Mouse (Mus musculus) right cerebral cortex, postnatal 36 days (tissue): ENCODE measurements around the gene Snx7.

ENCODE experiments used
- DNase-seq, 2 experiments: peaks; one replicate each; pipeline ENCODE4 v3.0.0; 2022; ENCODE audit warnings: low spot score in 2 of 2, mixed read lengths in 1 of 2

Gene Snx7

GRCm38 (mm10) chr3:117868637-117869323, at the start of gene Snx7:
Gene Snx7, minus strand, starts transcription at chr3:117868936.
- peak; percentile 74 to 78 for DNase-seq

DNA sequence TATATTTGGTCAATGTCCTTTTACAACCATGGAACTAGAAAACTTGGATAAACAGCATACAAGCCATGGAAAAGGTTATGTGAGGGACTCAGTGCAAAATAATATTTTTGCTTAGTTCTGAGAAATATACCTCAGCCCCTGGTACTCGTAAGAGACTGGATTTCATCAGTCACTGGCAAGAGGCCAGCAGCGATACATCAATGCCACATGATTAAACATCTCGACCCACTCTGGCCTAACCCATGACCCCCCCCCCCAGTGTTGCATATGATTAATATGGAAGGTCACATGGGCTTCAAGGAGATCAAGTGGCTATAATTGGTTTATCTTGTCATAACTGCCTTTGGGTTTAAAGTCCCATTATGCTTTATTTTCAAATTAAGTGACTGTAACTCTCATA, 46.7 kb upstream of the Snx7 start:
- DNase-seq: no peak

DNA sequence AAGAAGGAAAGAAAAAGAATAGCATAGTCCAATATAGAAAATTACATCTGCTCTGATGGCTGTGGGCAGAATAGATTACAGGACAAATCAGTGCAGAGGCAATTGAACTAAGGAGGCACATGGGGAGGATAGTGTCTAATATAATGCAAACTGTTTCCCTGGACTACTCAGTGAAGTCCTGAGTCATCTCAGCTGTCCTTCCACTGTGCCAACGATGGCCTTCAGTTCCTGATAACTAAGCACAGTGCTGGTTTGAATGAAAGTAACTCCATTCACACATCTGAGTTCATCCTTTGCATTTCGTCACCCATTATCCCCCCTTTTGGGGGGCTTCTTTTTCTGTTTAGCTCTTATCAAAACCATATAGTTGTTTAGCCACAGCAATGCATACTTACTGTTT, 25.0 kb upstream of the Snx7 start:
- no peak for DNase-seq

GRCm38 (mm10) chr3:117875450-117875849, 6.7 kb upstream of the Snx7 start:
- DNase-seq: no peak

DNA sequence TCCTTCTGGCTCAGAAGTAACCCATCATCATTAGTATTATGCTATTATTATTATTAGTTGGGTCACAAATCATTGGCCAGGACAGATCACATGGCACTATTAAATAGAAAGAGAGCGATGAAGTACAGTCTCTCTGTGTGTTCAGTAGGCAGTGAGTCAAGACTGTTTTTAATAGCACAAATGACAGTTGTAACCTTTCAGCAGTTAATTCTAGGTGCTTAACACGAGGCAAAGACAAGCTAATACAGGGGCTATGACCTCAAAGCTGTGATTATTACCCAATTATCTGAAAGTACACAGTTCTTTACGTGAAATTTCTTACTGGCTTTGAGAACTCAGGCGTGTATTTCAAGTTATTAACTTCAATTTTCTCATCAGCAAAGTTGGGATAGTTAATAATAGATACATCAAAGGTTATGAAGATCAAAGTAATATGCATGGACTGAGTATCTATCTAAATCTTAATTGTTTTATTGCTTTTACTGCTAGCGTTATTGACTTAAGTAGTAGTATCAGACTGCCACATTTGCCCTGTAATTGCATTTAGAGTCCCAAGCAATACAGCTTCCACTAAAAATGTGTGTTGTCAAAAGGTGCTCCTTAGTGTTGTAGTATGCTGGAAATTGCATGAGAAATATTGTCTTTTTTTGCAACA, 4.6 kb upstream of the Snx7 start:
- DNase-seq: no peak

GRCm38 (mm10) chr3:117869324-117869715, 584 bp upstream of the Snx7 start:
- no peak for DNase-seq

DNA sequence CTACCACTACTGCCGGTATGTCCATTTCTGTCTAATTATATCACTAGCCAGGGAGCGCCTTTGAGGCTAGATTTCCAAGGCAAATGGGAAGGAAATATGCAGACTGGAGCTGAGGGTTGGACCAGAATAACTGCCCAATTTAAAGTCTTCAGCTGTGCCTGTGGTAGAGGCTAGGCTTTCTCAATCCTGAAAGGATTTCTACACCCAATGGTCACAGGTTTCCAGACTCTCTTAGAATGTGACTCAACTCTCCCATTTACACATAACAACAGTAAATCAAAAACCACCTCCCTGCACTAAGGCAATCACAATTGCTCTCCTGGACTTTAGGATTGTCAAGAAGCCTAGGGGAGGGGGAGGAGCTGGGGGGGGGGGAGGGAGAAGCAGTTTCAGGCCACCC, 645 bp downstream of the Snx7 start:
- no peak for DNase-seq

GRCm38 (mm10) chr3:117866696-117867407, 1.9 kb downstream of the Snx7 start:
- DNase-seq: no peak

GRCm38 (mm10) chr3:117865621-117866020, 3.1 kb downstream of the Snx7 start:
- no peak for DNase-seq

- no peak for DNase-seq
Observed at GRCm38 (mm10) chr3:117862951-117863350, 5.8 kb downstream of the Snx7 start.

DNA sequence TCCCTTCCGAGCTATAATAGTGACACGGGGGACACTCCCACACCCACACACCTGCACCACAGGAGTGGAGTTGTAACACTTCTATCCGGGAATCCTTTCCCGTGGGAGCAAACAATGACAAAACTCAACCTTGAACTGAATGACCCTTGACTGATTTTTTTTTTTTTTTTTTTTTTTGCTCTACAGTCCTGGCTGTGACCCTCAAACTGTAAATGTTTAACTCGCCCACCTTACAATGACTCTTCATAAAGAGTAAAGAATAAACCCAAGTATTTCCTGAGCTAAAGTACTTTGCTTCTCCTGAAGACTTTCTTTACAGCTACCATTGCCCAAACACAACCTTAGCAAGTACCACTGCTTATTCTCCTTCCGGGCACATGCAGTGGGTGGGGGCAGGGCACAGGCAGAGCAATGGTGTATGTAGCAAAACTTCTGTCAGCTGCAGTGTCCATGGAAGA, 6.7 kb downstream of the Snx7 start:
- no peak for DNase-seq

DNA sequence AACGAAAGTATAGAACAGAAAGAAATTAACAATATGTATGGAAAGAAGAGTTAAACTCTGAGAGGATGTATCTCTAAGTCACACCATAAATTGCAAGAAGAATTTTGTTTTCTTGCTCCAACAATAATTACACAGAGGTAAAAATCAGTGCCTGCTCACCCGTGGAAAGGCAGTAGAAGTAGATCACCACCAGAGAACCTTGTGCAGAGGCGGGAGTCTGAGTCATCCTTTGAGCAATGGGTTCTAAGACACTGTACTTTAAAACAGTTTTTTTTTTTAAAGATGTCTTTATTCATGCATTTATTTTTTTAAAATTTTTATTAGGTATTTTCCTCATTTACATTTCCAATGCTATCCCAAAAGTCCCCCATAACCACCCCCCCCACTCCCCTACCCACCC, 9.7 kb downstream of the Snx7 start:
- DNase-seq: no peak

- peak; percentile 34 to 65 for DNase-seq
Observed at GRCm38 (mm10) chr3:117853729-117854128, 15.0 kb downstream of the Snx7 start.

- DNase-seq: no peak
Observed at GRCm38 (mm10) chr3:117852054-117852361, 16.7 kb downstream of the Snx7 start.

DNA sequence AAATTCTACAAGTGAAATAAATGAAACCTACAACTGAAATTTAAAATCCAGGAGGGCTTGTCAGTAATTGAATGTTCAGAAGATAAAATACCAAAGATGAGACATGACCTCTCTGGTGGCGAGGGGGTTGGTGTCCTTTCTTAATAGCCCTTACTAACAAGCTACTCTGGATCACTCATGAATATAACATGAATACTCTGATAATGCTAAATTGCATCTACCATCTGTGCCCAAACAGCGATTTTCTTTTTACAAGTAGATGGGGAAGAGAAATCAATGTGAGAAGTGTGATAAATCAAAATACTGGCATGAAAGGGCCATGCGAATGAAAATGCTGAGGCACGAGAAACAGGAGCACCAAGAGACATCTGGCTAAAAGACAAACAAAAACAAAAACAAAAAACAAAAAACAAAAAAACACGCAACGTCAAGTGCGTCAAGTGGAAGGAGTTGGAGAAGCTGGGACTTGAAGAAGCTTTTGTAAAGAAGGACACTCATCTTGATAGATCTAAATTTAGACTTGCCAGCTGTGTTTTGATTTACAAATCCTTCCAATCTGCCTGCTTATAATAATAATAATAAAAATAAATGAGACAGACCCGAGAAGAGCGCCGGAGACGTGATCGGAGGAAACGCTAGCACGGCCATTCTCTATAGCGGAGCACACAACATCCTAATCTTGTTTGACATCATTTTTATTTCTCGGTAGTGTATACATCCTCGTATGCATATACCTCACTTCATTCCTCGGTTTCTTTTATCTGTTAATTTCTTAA, 17.3 kb downstream of the Snx7 start:
- DNase-seq: no peak

DNA sequence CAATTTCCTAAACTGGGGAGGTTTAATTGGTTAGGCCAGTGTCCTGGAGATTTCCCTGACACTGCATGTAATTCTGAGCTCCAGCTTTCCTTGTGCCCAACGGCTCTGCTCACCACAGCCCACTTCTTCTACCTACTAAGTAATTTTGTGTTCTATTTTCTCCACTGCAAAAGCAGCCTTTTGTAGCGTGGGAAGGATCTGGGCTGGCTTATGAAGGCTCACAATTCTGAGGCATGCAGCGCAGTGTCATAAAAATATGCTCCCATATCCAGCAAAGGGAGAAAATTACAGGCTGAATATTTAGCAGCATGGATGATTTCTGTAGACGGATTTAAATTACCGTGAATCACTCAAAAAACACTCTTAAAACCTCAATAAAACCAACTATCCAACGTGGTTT, 19.9 kb downstream of the Snx7 start:
- peak; percentile 46 to 83 for DNase-seq

DNA sequence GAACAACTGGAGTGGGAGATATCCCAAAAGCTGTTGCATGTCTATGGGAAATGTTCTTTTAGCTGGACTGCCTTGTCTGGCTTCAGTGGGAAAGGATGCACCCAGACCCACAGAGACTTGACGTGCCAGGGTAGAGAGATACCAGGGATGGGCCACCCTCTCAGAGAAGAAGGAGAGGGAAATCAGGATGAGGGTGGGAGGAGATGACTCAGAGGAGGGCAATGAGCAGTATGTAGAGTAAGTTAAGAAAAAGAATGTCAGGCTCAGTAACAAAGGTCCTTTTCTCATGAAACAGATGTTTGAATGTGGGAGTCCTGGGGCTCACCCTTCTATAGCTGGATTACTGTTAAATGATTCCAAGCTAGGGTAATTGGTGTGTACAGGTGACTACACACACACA, 26.1 kb downstream of the Snx7 start:
- DNase-seq: no peak

DNA sequence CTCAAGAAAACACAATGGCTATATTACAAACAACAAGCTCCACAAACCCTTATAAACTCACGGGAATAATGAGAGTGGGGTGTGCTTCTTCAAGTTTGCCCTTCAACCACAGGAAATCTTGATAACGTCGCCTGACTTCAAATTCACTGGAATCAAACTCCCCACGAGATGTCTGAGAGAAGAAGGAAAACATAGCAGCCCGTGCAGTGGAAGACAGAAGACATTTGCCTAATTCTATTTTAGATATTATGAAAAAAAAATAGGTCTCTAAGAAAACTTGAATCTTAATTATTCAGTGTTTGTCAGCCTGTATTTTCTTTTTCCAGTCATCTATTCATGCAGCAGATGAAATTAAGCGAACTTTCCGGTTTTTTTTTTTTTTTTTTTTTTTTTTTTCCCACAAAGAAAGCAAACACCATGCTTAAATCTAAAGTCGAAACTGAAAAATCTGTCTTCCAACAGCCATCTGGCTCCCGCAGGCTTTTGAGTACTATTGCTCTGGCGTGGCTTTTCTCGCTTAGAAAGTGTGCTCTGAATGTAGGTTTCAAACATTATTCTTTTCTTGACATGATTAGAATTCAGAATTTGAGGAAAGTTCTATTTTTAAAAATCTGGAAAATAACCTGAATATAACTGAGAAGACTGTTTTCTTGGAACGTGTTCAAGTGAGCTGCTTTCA, 28.7 kb downstream of the Snx7 start:
- peak in 1 of 2 experiments; percentile 36 for DNase-seq

- DNase-seq: no peak
Observed at GRCm38 (mm10) chr3:117838020-117838419, 30.7 kb downstream of the Snx7 start.

GRCm38 (mm10) chr3:117826486-117827200, 42.1 kb downstream of the Snx7 start:
- DNase-seq: peak; percentile 26 to 31

DNA sequence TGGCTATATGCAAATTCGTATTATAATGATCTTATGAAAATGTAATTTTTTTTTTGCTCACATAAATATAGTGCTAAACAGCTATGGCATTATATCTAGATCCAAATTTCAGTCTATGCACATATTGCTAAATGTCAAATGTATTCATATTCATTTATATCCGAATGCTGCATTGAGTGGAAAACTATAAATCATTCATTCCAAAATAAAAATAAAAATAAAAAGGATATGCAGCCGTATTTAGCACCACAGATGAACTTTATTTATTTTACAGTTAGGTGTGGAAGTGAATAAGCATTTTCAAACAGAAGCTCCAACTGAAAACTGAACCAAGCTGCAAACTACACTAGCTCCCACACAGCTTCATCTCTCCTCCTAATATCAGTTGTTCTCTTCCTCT, 45.5 kb downstream of the Snx7 start:
- DNase-seq: no peak
